Mouse (Mus musculus) small intestine, adult 2 months (tissue): Measurements from ENCODE around the gene Dppa3. TPM values are rescaled to one million over a fixed set of nuclear protein-coding genes. Genes with fewer than 3 reads are reported as not detected.

ENCODE experiments used
- H3K27ac ChIP-seq: fragments of 200-500 bp; 2 replicates; pipeline ENCODE4 v1.5.1; 2012; ENCODE audit warnings: low read depth, low read length, control low read depth, inconsistent platforms; ENCODE audit not compliant: insufficient read depth
- H3K27me3 ChIP-seq: fragments of 200-500 bp; 2 replicates; pipeline ENCODE4 v1.6.1; 2012; ENCODE audit warnings: mild to moderate bottlenecking, moderate library complexity, low read length, inconsistent platforms; ENCODE audit not compliant: control insufficient read depth, insufficient read depth
- H3K36me3 ChIP-seq: fragments of 200-500 bp; 2 replicates; pipeline ENCODE4 v1.6.1; 2012; ENCODE audit warnings: mild to moderate bottlenecking, low read length, control low read depth, inconsistent platforms; ENCODE audit not compliant: control insufficient read depth, insufficient read depth
- H3K4me1 ChIP-seq: fragments of 200-500 bp; 2 replicates; pipeline ENCODE4 v1.6.1; 2012; ENCODE audit warnings: low read length, inconsistent platforms, mixed read lengths; ENCODE audit not compliant: control insufficient read depth, insufficient read depth, insufficient read length
- H3K4me3 ChIP-seq: fragments of 200-500 bp; 2 replicates; pipeline ENCODE4 v1.5.1; 2012; ENCODE audit warnings: low read depth, mild to moderate bottlenecking, control low read depth, inconsistent platforms, low read length, moderate library complexity
- CTCF ChIP-seq: fragments of 200-500 bp; IDR thresholded peaks from 2 replicates; pipeline ENCODE4 v1.5.1; 2012; ENCODE audit warnings: low read depth, mild to moderate bottlenecking, control low read depth, inconsistent platforms, low read length, moderate library complexity, mixed read lengths; ENCODE audit not compliant: insufficient replicate concordance, insufficient read length; ENCODE audit errors: extremely low read depth
- POLR2A ChIP-seq: fragments of 200-500 bp; IDR thresholded peaks from 2 replicates; pipeline ENCODE4 v1.6.1; 2012; ENCODE audit warnings: low read depth, mild to moderate bottlenecking, control low read depth, inconsistent platforms, low read length, moderate library complexity
- WGBS: fragments of 180-500 bp; shearing (Covaris S2); methylation state at CpG from one replicate; pipeline ENCODE4 v1.1.7; 2018; 5-methylcytosine and 5-hydroxymethylcytosine counted together
- polyA plus RNA-seq: library from polyadenylated mRNA; depleted of rRNA; stranded (reverse); fragments of >200 nt; gene quantifications from 2 replicates; pipeline ENCODE4 v1.2.3, GENCODE M21; 2012; rRNA removed

Dppa3 gene
- polyA plus RNA-seq, result not detected in 2 replicates

GRCm38 (mm10) chr6:122626110-122626509 is at the start of gene Dppa3:
Gene Dppa3, plus strand, starts transcription at chr6:122626410.
- no peaks in the 10 kb centered on the region for H3K36me3 ChIP-seq
- H3K4me3 ChIP-seq, result peak within 1 kb of the TSS; percentile 33; the same call in 1 of the 2 replicates
- WGBS, result 87% methylated on average over 8 of the region's 8 CpGs
- H3K27ac ChIP-seq, result peak within 1 kb of the TSS; percentile 63; the same call in 1 of the 2 replicates
- H3K4me1 ChIP-seq, result peaks cover 11% of the 10 kb centered on the region; the same call in 1 of the 2 replicates
- no peaks in the 10 kb centered on the region for H3K27me3 ChIP-seq
- TF ChIP-seq POLR2A, result no peak
- no peak for TF ChIP-seq CTCF

- H3K27ac ChIP-seq, result no peak overlapping the region
- WGBS, result 94% methylated on average over 3 of the region's 3 CpGs
- H3K27me3 ChIP-seq, result no peaks in the 10 kb centered on the region
- H3K4me3 ChIP-seq, result no peak overlapping the region
- H3K36me3 ChIP-seq, result peaks cover 31% of the 10 kb centered on the region
- peaks cover 5% of the 10 kb centered on the region; the same call in 1 of the 2 replicates for H3K4me1 ChIP-seq
- no peak for TF ChIP-seq POLR2A
Observed at GRCm38 (mm10) chr6:122577030-122577429, 49.2 kb upstream of the Dppa3 start.

GRCm38 (mm10) chr6:122579086-122579485 is 47.1 kb upstream of the Dppa3 start:
- no peaks in the 10 kb centered on the region for H3K27me3 ChIP-seq
- no peak overlapping the region for H3K27ac ChIP-seq
- TF ChIP-seq CTCF (no peak), POLR2A (no peak)
- no peak overlapping the region for H3K4me3 ChIP-seq
- H3K4me1 ChIP-seq, result no peaks in the 10 kb centered on the region
- 74% methylated on average over 1 of the region's 1 CpGs for WGBS
- H3K36me3 ChIP-seq, result peaks cover 35% of the 10 kb centered on the region

- Histone ChIP-seq H3K4me3 (peak overlapping the region; percentile 62), H3K4me1 (peaks cover 12% of the 10 kb centered on the region; the same call in 1 of the 2 replicates), H3K27me3 (no peaks in the 10 kb centered on the region), H3K27ac (peak overlapping the region; percentile 99), H3K36me3 (peaks cover 14% of the 10 kb centered on the region)
- peak; percentile 87 for TF ChIP-seq POLR2A
- no peak; the same call in 1 of the 2 replicates for TF ChIP-seq CTCF
- WGBS, result 28% methylated on average over 13 of the region's 13 CpGs
Observed at GRCm38 (mm10) chr6:122591027-122591758, 35.0 kb upstream of the Dppa3 start.

GRCm38 (mm10) chr6:122592905-122593304 is 33.3 kb upstream of the Dppa3 start:
- H3K27ac ChIP-seq, result no peak overlapping the region
- 100% methylated on average over 2 of the region's 2 CpGs for WGBS

GRCm38 (mm10) chr6:122595637-122596036 is 30.6 kb upstream of the Dppa3 start:
- TF ChIP-seq POLR2A, result no peak
- peak; percentile 32; the same call in 1 of the 2 replicates for TF ChIP-seq CTCF
- Histone ChIP-seq H3K36me3 (no peaks in the 10 kb centered on the region), H3K4me1 (peaks cover 13% of the 10 kb centered on the region; the same call in 1 of the 2 replicates), H3K27me3 (no peaks in the 10 kb centered on the region), H3K27ac (no peak overlapping the region), H3K4me3 (no peak overlapping the region)
- 14% methylated on average over 7 of the region's 7 CpGs for WGBS

More at GRCm38 (mm10) chr6:122592905-122593304, 33.3 kb upstream of the Dppa3 start:
- peaks cover 6% of the 10 kb centered on the region for H3K36me3 ChIP-seq
- peaks cover 12% of the 10 kb centered on the region; the same call in 1 of the 2 replicates for H3K4me1 ChIP-seq
- TF ChIP-seq CTCF (no peak), POLR2A (no peak)
- H3K27me3 ChIP-seq, result no peaks in the 10 kb centered on the region
- H3K4me3 ChIP-seq, result no peak overlapping the region

GRCm38 (mm10) chr6:122596608-122597007 is 29.6 kb upstream of the Dppa3 start:
- no peaks in the 10 kb centered on the region for H3K27me3 ChIP-seq
- TF ChIP-seq CTCF, result no peak
- TF ChIP-seq POLR2A, result no peak
- peaks cover 12% of the 10 kb centered on the region; the same call in 1 of the 2 replicates for H3K4me1 ChIP-seq
- H3K27ac ChIP-seq, result no peak overlapping the region
- no peak overlapping the region for H3K4me3 ChIP-seq
- no peaks in the 10 kb centered on the region for H3K36me3 ChIP-seq
- 80% methylated on average over 7 of the region's 7 CpGs for WGBS
